Mouse (Mus musculus) MEL (cell line): ENCODE measurements around the gene Cox7a1.

Source experiments
- BHLHE40 ChIP-seq: IDR thresholded peaks from 2 replicates; pipeline ENCODE4 v1.6.1; 2012; ENCODE audit warnings: low read depth, mild to moderate bottlenecking, inconsistent platforms, low read length, improper control_type of control experiment, borderline replicate concordance
- CHD1 ChIP-seq: IDR thresholded peaks from 2 replicates; pipeline ENCODE4 v1.6.1; 2012; ENCODE audit warnings: low read depth, mild to moderate bottlenecking, inconsistent platforms, low read length, improper control_type of control experiment
- CHD2 ChIP-seq: IDR thresholded peaks from 2 replicates; pipeline ENCODE4 v1.6.1; 2011; ENCODE audit warnings: low read length, improper control_type of control experiment
- CTCF ChIP-seq, 3 experiments: IDR thresholded peaks in 2 of 3; conservative IDR thresholded peaks in 1 of 3; 2 replicates each; pipeline ENCODE4 v1.5.1; 2011 to 2012; ENCODE audit warnings: low read length in 3 of 3, low read depth in 2 of 3, mild to moderate bottlenecking in 2 of 3, improper control_type of control experiment in 1 of 3, inconsistent platforms in 1 of 3, mixed read lengths in 1 of 3, moderate library complexity in 1 of 3; ENCODE audit not compliant: control insufficient read depth in 1 of 3, insufficient read depth in 1 of 3, poor library complexity in 1 of 3, severe bottlenecking in 1 of 3
- E2F4 ChIP-seq: IDR thresholded peaks from 2 replicates; pipeline ENCODE4 v1.6.1; 2011; ENCODE audit warnings: low read depth, low read length, improper control_type of control experiment, borderline replicate concordance
- ELF1 ChIP-seq: IDR thresholded peaks from 2 replicates; pipeline ENCODE4 v1.6.1; 2014; ENCODE audit warnings: low read depth, mild to moderate bottlenecking, inconsistent platforms, low read length, improper control_type of control experiment, moderate library complexity
- EP300 ChIP-seq, 2 experiments: IDR thresholded peaks; 2 replicates each; pipeline ENCODE4 v1.6.1; 2011; ENCODE audit warnings: improper control_type of control experiment in 2 of 2, low read length in 2 of 2, low read depth in 1 of 2, mild to moderate bottlenecking in 1 of 2
- GABPA ChIP-seq: IDR thresholded peaks from 2 replicates; pipeline ENCODE4 v1.6.1; 2012; ENCODE audit warnings: low read depth, mild to moderate bottlenecking, inconsistent platforms, low read length, improper control_type of control experiment, moderate library complexity
- KAT2A ChIP-seq: conservative IDR thresholded peaks from 2 replicates; pipeline ENCODE4 v1.6.1; 2012; ENCODE audit warnings: low read depth, low read length, improper control_type of control experiment, inconsistent platforms
- MEF2A ChIP-seq: IDR thresholded peaks from 2 replicates; pipeline ENCODE4 v1.6.1; 2014; ENCODE audit warnings: low read depth, mild to moderate bottlenecking, inconsistent platforms, low read length, improper control_type of control experiment; ENCODE audit not compliant: poor library complexity, insufficient replicate concordance, severe bottlenecking; ENCODE audit errors: extremely low read depth
- MYC ChIP-seq: IDR thresholded peaks from 2 replicates; pipeline ENCODE4 v1.6.1; 2011; ENCODE audit warnings: low read depth, mild to moderate bottlenecking, low read length, improper control_type of control experiment, moderate library complexity
- POLR2A ChIP-seq, 2 experiments: IDR thresholded peaks; 2 replicates each; pipeline ENCODE4 v1.6.1; 2011 to 2012; ENCODE audit warnings: low read length in 2 of 2, mild to moderate bottlenecking in 2 of 2, control low read depth in 1 of 2, improper control_type of control experiment in 1 of 2, low read depth in 1 of 2, moderate library complexity in 1 of 2; ENCODE audit not compliant: control insufficient read depth in 1 of 2, insufficient read depth in 1 of 2, poor library complexity in 1 of 2
- USF1 ChIP-seq: IDR thresholded peaks from 2 replicates; pipeline ENCODE4 v1.6.1; 2014; ENCODE audit warnings: low read depth, mild to moderate bottlenecking, inconsistent platforms, low read length, improper control_type of control experiment, moderate library complexity
- ZC3H11A ChIP-seq: IDR thresholded peaks from 2 replicates; pipeline ENCODE4 v1.6.1; 2012; ENCODE audit warnings: low read depth, mild to moderate bottlenecking, inconsistent platforms, low read length, improper control_type of control experiment

DNA sequence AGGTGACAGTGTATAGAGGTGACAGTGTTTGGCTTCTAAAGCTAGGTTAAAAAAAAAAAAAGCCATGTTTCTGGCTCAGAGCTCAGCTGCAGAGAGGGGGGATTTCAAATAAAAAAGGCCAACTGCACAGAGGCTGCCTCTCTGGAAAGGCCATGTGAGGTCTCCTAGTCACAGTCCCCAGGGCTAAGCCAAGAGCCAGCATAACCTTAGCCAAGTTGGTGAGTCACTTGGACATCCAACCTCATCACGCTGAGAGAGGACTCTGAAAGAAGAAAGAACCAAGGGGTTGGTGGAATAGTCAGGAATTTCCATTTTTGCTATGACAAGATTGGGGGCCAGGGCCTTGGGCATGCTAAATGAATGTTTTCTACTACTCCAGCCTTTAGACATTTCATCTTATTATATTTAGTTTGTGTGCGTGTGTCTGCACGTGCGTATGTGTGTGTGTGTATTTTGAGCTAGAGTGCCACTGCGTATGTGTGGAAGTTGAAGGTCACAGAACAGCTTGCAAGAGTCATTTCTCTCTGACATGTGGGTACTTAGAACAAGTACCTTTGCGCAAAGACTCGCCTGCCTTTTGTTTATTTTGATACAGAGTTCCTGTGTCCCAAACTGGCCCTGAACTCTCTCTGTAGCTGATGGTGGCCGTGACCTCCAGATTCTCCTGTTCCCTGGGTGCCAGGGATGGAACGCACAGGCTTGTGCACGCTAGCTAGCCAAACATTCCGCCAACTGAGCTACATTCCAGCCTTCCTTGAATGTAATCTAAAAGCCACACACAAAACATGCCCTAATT lies 19.1 kb downstream of the Cox7a1 start:
- TF ChIP-seq CTCF (IDR thresholded peaks at IDR 0.05 in 2 of 3, conservative IDR thresholded peaks at IDR 0.05 in 1 of 3; ENCODE audit: control insufficient read depth in 1 of 3, insufficient read depth in 1 of 3, low read depth in 2 of 3, low read length in 3 of 3, poor library complexity in 1 of 3, severe bottlenecking in 1 of 3), result no peak
- no peak for TF ChIP-seq USF1
- no peak for TF ChIP-seq ZC3H11A
- TF ChIP-seq MEF2A, result no peak
- TF ChIP-seq MYC, result no peak
- TF ChIP-seq POLR2A (IDR thresholded peaks at IDR 0.05; ENCODE audit: control insufficient read depth in 1 of 2, insufficient read depth in 1 of 2, low read depth in 1 of 2, low read length in 2 of 2, poor library complexity in 1 of 2), result no peak
- TF ChIP-seq E2F4, result no peak
- no peak for TF ChIP-seq KAT2A
- TF ChIP-seq ELF1, result no peak
- TF ChIP-seq CHD1, result no peak
- no peak for TF ChIP-seq CHD2
- TF ChIP-seq BHLHE40, result no peak
- no peak for TF ChIP-seq EP300 (IDR thresholded peaks at IDR 0.05; ENCODE audit: low read depth in 1 of 2, low read length in 2 of 2)
- no peak for TF ChIP-seq GABPA
